Mouse (Mus musculus) brain, embryonic 14.5 days (tissue): ENCODE measurements around the gene Suclg1.

Experiments used
- CTCF ChIP-seq: fragments of 200-500 bp; IDR thresholded peaks from 2 replicates; pipeline ENCODE4 v1.5.1; 2012; ENCODE audit warnings: inconsistent platforms, mild to moderate bottlenecking, moderate library complexity, borderline replicate concordance; ENCODE audit not compliant: insufficient read depth, insufficient read length; ENCODE audit errors: extremely low read depth
- POLR2A ChIP-seq: fragments of 200-500 bp; IDR thresholded peaks from 2 replicates; pipeline ENCODE4 v1.6.1; 2012; ENCODE audit warnings: mild to moderate bottlenecking, inconsistent platforms, borderline replicate concordance; ENCODE audit not compliant: poor library complexity, insufficient read depth, insufficient read length, severe bottlenecking; ENCODE audit errors: extremely low read depth

DNA sequence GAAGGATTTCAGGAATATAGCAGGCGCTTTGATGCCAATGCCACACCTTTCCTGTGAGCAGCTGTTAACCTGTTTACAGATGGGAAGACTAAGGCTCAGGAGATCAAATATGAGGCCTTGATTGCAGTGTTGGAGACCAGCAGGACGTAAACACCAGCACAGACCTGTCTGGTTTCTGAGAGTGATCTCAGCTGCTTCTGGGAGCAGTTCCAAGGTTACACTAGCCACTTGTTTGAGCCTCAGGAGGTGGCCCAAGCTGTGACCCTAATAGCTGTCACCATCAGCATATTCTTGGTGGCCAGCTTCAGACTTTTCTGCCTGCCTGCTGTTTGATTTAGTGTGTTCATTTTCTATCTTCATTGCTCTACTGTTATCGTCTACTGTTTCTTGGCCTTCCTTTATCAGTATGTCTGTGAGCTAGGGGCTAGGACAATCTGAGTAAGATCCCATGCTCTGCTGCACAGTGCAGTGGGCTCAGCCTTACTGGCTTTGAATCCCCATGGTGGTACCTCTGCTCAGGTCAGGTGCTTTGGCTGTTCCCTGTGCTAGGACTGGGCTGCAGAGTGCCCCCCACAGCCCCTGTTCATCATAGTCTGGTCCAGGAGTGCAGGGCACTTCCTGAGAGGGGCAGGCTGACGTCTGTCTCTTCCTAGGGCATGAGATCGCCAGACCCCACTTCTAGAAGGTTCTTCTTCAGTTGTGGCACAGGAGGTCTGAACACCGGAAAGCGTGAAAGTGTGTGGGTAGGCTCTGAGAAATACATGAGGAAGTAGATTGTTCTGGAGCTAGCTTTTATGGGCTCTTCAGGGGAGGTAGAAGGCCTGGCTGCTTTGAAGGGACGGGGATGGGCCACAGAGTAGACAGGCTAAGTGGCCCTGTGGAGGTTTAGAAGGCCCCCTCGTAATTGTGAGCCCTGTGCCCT is 6.4 kb downstream of the Suclg1 start:
- TF ChIP-seq CTCF (no peak), POLR2A (no peak)
